Mouse (Mus musculus) embryonic facial prominence, embryonic 12.5 days (tissue): Measurements from ENCODE around the gene Tenm2. TPM values are rescaled to one million over a fixed set of nuclear protein-coding genes. Genes with fewer than 3 reads are reported as not detected.

Experiments used
- ATAC-seq: fragments of 200-750 bp; cut with Nextera tagmentation; 2 replicates; pipeline ENCODE4 v1.8.0; 2017; ENCODE audit not compliant: insufficient number of reproducible peaks, insufficient read depth, low FRiP score, low TSS enrichment
- H3K27ac ChIP-seq: fragments of 300-500 bp; sonication (generic); 2 replicates; pipeline ENCODE4 v1.5.1; 2016; ENCODE audit warnings: mild to moderate bottlenecking
- H3K27me3 ChIP-seq: fragments of 300-500 bp; sonication (generic); 2 replicates; pipeline ENCODE4 v1.6.1; 2016; ENCODE audit warnings: mild to moderate bottlenecking, moderate library complexity
- H3K36me3 ChIP-seq: fragments of 300-500 bp; sonication (generic); 2 replicates; pipeline ENCODE4 v1.6.1; 2016; ENCODE audit warnings: mild to moderate bottlenecking
- H3K4me1 ChIP-seq: fragments of 300-500 bp; sonication (generic); 2 replicates; pipeline ENCODE4 v1.6.1; 2016
- H3K4me2 ChIP-seq: fragments of 300-500 bp; sonication (generic); replicated peaks from 2 replicates; pipeline ENCODE4 v1.6.1; 2016; ENCODE audit warnings: mild to moderate bottlenecking, moderate library complexity
- H3K4me3 ChIP-seq: fragments of 300-500 bp; sonication (generic); 2 replicates; pipeline ENCODE4 v1.5.1; 2016; ENCODE audit warnings: mild to moderate bottlenecking
- H3K9ac ChIP-seq: fragments of 300-500 bp; sonication (generic); 2 replicates; pipeline ENCODE4 v1.6.1; 2016; ENCODE audit warnings: mild to moderate bottlenecking, moderate library complexity
- H3K9me3 ChIP-seq: fragments of 300-500 bp; sonication (generic); 2 replicates; pipeline ENCODE4 v1.6.1; 2016; ENCODE audit warnings: mild to moderate bottlenecking, moderate library complexity
- WGBS: fragments of 180-500 bp; shearing (Covaris S2); methylation state at CpG from one replicate; pipeline ENCODE4 v1.1.7; 2016; 5-methylcytosine and 5-hydroxymethylcytosine counted together
- polyA plus RNA-seq: library from polyadenylated mRNA; unstranded; fragments of >200 nt; fragmentation: Nextera tagmentation; extraction: Ambion mirVana; gene quantifications from 2 replicates; pipeline ENCODE4 v1.2.1, GENCODE M21; 2016

Gene Tenm2
- polyA plus RNA-seq, 1 experiment from 2014 or later = 3.4 TPM

- no peak for ATAC-seq
- Histone ChIP-seq H3K27me3 (no peaks in the 10 kb centered on the region), H3K4me1 (0 out of 2 replicates have a peak, but pooled peaks cover 8% of the 10 kb centered on the region), H3K9me3 (no peaks in the 10 kb centered on the region), H3K9ac (no peak overlapping the region), H3K4me2 (no peak overlapping the region), H3K36me3 (no peaks in the 10 kb centered on the region), H3K27ac (no peak overlapping the region), H3K4me3 (no peak overlapping the region)
- 19% methylated on average over 5 of the region's 5 CpGs for WGBS
Observed at GRCm38 (mm10) chr11:36220651-36221050, 1015.1 kb downstream of the Tenm2 start.

DNA sequence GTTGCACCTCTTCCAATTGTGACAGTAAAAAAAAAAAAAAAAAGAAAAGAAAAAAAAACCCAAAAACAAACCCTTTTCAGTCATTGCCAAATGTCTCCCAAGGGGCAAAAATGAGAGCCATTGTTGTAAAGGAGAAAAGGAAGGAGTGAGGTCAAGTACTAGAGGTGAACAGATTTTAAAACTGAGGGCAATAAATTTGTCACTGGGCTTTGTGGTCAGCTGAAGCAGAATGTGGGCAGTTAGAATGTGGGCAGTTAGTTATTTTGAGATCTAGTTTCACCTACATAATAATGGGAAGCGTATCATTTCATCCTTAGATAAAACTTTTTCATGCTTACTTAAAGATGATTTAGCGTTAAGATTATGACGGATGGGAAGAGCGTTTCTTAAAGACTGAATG lies 1016.2 kb downstream of the Tenm2 start:
- Histone ChIP-seq H3K4me3 (no peak overlapping the region), H3K4me1 (0 out of 2 replicates have a peak, but pooled peaks cover 8% of the 10 kb centered on the region), H3K27ac (no peak overlapping the region), H3K9me3 (no peaks in the 10 kb centered on the region), H3K9ac (no peak overlapping the region), H3K36me3 (no peaks in the 10 kb centered on the region), H3K4me2 (no peak overlapping the region), H3K27me3 (no peaks in the 10 kb centered on the region)
- no peak for ATAC-seq
- 82% methylated on average over 4 of the region's 4 CpGs for WGBS

DNA sequence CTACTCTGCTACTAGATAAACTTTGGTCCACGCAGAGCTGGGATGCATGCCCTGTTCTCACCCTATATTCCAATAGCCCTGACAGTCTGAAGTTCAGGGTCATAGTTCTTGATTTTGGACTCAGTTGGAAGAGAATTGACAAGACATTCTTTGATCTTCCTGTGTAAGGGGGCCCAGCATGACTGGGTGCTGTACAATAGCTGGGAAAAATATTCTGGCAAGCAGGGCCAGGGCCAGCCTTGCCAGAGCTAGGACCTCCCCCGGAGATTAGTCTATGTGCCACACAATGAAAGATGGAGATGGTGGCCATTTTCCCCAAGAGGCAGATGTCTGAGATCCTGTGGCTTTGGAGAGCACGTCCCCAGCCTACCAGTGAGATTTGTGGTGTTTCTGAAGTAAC lies 1021.2 kb downstream of the Tenm2 start:
- no peak for ATAC-seq
- H3K4me1 ChIP-seq = no peaks in the 10 kb centered on the region
- H3K4me2 ChIP-seq = no peak overlapping the region
- whole genome bisulfite sequencing = 87% methylated on average over 3 of the region's 3 CpGs
- H3K36me3 ChIP-seq = no peaks in the 10 kb centered on the region
- no peak overlapping the region for H3K27ac ChIP-seq
- H3K27me3 ChIP-seq = no peaks in the 10 kb centered on the region
- H3K9me3 ChIP-seq = no peaks in the 10 kb centered on the region
- H3K4me3 ChIP-seq = no peak overlapping the region
- H3K9ac ChIP-seq = no peak overlapping the region

DNA sequence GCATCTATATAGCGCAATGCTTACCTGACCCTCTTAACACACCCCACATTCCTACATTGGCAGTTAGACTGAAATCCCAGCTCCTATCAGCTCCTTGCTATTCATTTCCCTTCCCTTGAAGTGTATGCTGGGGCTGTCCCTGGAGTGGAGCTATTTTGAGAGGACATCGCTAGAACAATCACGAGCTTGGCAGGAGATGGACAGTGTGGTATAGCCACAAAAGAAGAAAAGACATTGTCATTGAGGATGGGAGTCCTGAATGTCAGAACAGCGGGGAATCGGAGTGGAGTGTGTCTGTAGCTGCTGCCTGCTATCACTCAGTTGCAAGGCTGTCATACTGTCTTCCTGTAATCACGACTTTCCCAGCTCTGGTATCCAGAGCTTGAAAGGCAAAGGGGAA lies 1031.4 kb downstream of the Tenm2 start:
- Histone ChIP-seq H3K36me3 (no peaks in the 10 kb centered on the region), H3K4me1 (no peaks in the 10 kb centered on the region), H3K9me3 (no peaks in the 10 kb centered on the region), H3K27me3 (no peaks in the 10 kb centered on the region), H3K4me3 (no peak overlapping the region), H3K9ac (no peak overlapping the region), H3K27ac (no peak overlapping the region), H3K4me2 (no peak overlapping the region)
- no peak for ATAC-seq
- WGBS = 74% methylated on average over 6 of the region's 6 CpGs

- no peaks in the 10 kb centered on the region for H3K9me3 ChIP-seq
- H3K27ac ChIP-seq = no peak overlapping the region
- no peak overlapping the region for H3K4me2 ChIP-seq
- no peaks in the 10 kb centered on the region for H3K27me3 ChIP-seq
- H3K9ac ChIP-seq = no peak overlapping the region
- no peak overlapping the region for H3K4me3 ChIP-seq
- H3K36me3 ChIP-seq = no peaks in the 10 kb centered on the region
- no peaks in the 10 kb centered on the region for H3K4me1 ChIP-seq
- WGBS = 53% methylated on average over 1 of the region's 1 CpGs
- ATAC-seq = no peak
Observed at GRCm38 (mm10) chr11:36203896-36204295, 1031.9 kb downstream of the Tenm2 start.

DNA sequence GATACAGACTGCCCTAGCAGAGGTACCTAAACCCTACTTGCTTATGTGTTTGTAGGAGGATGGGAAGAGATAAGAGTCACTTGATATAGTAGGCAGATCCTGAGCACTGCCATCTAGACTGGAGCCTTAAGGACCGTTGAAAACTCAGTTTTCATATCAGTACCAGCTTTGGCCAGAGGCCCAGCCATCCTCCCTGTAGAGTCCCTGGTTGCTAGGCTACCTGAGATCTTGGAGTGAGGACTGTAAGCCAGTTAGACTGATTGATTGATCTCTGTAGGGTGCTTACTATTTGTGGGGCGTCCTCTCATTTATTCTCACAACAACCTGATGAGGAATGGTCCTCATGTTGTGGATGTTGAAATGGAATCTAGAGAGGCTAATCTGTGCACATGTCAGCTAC lies 1041.4 kb downstream of the Tenm2 start:
- WGBS = 87% methylated on average over 2 of the region's 2 CpGs
- no peak overlapping the region for H3K27ac ChIP-seq
- ATAC-seq = no peak
- no peaks in the 10 kb centered on the region for H3K27me3 ChIP-seq
- no peaks in the 10 kb centered on the region for H3K9me3 ChIP-seq
- H3K4me2 ChIP-seq = no peak overlapping the region
- no peaks in the 10 kb centered on the region for H3K4me1 ChIP-seq
- H3K9ac ChIP-seq = no peak overlapping the region
- no peak overlapping the region for H3K4me3 ChIP-seq
- H3K36me3 ChIP-seq = no peaks in the 10 kb centered on the region

DNA sequence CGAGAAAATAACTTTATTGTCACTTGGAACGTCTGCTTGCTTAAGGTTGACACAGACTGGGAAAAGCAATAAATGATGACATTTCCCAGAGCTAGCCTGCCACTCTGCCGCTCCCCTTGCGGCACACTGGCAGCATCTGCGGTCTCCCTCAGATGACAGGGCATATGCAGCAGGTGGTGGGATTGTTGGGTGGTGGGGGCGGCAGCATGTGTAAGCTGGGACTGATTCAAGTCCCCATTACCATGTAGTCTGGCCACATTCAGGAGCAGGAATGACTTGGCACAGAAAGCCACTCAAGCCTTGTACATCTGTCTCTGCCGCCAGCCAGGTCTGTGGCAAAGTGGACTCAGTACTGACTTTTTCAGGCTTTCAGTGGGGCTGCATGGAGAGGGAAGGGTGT lies 1059.7 kb downstream of the Tenm2 start:
- WGBS = 86% methylated on average over 7 of the region's 7 CpGs
- Histone ChIP-seq H3K27ac (no peak overlapping the region), H3K9me3 (no peaks in the 10 kb centered on the region), H3K4me3 (no peak overlapping the region), H3K4me1 (no peaks in the 10 kb centered on the region), H3K9ac (no peak overlapping the region), H3K4me2 (no peak overlapping the region), H3K36me3 (no peaks in the 10 kb centered on the region), H3K27me3 (no peaks in the 10 kb centered on the region)
- ATAC-seq = no peak

DNA sequence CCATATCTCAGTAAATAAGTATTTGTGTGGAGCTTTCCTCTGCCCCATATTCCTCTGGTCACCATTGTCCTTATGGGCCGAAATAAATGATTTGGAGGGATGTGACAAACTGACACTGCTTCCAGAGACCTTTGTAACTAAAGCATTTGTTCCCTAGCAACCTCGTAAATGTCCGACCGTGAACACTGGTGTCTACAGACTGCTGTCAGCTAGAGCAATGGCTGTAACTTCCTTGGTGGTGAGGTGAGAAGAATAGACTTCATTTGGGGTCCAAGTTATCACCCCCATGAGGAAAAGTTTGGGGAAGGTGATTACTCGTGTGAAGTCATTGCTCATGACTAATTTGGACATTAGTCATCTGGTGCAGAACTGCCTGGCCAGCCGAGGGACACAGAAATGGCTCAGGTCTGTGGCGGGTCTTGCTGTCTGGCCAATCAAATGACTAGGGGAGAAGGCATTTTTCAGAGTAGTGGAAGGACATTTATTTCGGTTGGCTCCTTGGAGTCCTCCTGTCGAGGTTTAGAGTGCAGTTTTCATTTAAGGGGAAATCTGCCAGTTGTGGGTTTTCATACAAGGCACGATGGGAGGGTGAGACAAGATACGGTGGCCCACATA lies 1062.6 kb downstream of the Tenm2 start:
- no peak for ATAC-seq
- Histone ChIP-seq H3K4me1 (no peaks in the 10 kb centered on the region), H3K4me3 (no peak overlapping the region), H3K9ac (no peak overlapping the region), H3K27ac (no peak overlapping the region), H3K9me3 (no peaks in the 10 kb centered on the region), H3K4me2 (no peak overlapping the region), H3K36me3 (no peaks in the 10 kb centered on the region), H3K27me3 (no peaks in the 10 kb centered on the region)
- WGBS = 82% methylated on average over 11 of the region's 11 CpGs

GRCm38 (mm10) chr11:36172520-36172919 lies 1063.2 kb downstream of the Tenm2 start:
- 73% methylated on average over 6 of the region's 6 CpGs for WGBS
- Histone ChIP-seq H3K27me3 (no peaks in the 10 kb centered on the region), H3K9ac (no peak overlapping the region), H3K4me2 (no peak overlapping the region), H3K9me3 (no peaks in the 10 kb centered on the region), H3K27ac (no peak overlapping the region), H3K36me3 (no peaks in the 10 kb centered on the region), H3K4me1 (no peaks in the 10 kb centered on the region), H3K4me3 (no peak overlapping the region)
- no peak for ATAC-seq

DNA sequence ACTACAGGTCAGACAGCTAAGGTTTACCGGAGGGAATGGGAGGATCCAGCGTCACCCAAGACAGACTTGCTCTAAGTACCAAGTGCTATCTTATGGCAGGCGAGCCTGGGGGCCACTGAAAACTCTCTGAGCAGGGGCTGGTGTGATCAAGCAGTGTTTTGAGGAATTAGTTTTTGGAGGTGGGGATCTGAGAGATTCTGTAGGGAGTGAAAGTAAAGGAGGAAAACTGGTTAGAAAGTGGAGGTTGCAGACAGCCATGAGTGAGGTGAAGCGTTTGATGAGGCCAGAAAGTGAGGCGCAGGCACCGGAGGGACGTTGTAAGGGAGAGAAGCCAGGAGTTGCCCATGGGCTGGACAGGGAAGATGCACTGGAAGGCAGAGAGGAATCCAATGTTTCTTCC lies 1063.8 kb downstream of the Tenm2 start:
- Histone ChIP-seq H3K4me2 (no peak overlapping the region), H3K9me3 (no peaks in the 10 kb centered on the region), H3K27me3 (no peaks in the 10 kb centered on the region), H3K27ac (no peak overlapping the region), H3K4me3 (no peak overlapping the region), H3K9ac (no peak overlapping the region), H3K36me3 (no peaks in the 10 kb centered on the region), H3K4me1 (no peaks in the 10 kb centered on the region)
- WGBS = 87% methylated on average over 7 of the region's 7 CpGs
- ATAC-seq = no peak

DNA sequence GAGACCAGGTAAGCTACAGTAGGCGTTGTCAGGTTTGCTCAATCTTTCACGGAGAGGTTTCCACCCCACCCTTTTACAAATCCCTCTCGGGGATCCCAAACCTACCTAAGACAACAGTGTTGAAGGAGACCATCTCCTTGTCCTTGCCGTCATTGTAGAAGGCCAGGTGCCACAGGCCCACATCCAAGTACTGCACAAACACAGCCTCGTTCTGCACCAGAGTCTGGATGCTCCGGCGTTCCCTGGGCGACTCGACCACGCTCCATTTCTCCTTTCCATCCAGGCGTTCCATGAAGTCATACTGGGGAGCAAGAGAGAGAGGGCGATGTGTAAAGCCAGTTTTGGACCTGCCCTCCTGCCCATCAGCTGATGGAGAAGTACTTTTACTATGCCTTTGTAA lies 1064.5 kb downstream of the Tenm2 start:
- Histone ChIP-seq H3K36me3 (no peaks in the 10 kb centered on the region), H3K9me3 (no peaks in the 10 kb centered on the region), H3K4me2 (no peak overlapping the region), H3K27me3 (no peaks in the 10 kb centered on the region), H3K4me3 (no peak overlapping the region), H3K9ac (no peak overlapping the region), H3K4me1 (no peaks in the 10 kb centered on the region), H3K27ac (no peak overlapping the region)
- WGBS = 94% methylated on average over 12 of the region's 12 CpGs
- ATAC-seq = no peak

DNA sequence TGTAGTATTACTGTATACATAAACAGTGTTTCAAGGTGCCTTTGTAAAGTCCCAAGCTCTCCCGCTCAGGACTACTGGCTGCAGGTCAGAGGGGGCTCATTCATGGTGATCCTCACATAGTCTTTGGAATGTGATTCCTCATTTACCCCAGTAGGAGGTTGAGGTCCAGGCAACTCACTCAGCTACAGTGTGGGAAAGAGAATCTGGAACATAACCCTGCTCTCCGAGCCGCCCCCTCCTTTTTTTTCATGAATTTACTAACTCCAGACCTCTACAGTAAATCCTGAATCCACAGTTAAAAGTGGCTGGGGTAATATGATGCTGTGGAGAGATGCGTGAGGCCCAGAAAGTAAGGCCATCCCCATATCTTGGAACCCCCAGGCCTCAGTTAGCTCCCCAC lies 1066.0 kb downstream of the Tenm2 start:
- Histone ChIP-seq H3K9me3 (no peaks in the 10 kb centered on the region), H3K27me3 (no peaks in the 10 kb centered on the region), H3K4me1 (no peaks in the 10 kb centered on the region), H3K27ac (no peak overlapping the region), H3K4me3 (no peak overlapping the region), H3K36me3 (no peaks in the 10 kb centered on the region), H3K9ac (no peak overlapping the region), H3K4me2 (no peak overlapping the region)
- no peak for ATAC-seq
- WGBS = 65% methylated on average over 4 of the region's 4 CpGs
